Mouse (Mus musculus) liver, adult 2 months (tissue): ENCODE measurements around the gene Adamts8.

Source experiments
- CTCF ChIP-seq: fragments of 200-500 bp; IDR thresholded peaks from 2 replicates; pipeline ENCODE4 v1.5.1; 2011; ENCODE audit warnings: low read depth, low read length, control low read depth
- POLR2A ChIP-seq: fragments of 200-500 bp; IDR thresholded peaks from 2 replicates; pipeline ENCODE4 v1.6.1; 2011; ENCODE audit warnings: low read length, control low read depth; ENCODE audit not compliant: insufficient read depth; ENCODE audit errors: extremely low read depth

- no peak for TF ChIP-seq POLR2A
- TF ChIP-seq CTCF = no peak
Observed at GRCm38 (mm10) chr9:30964685-30965084, 22.3 kb downstream of the Adamts8 start.
